Mouse (Mus musculus) hindbrain, embryonic 11.5 days (tissue): Measurements from ENCODE around the gene Cdan1. TPM values are rescaled to one million over a fixed set of nuclear protein-coding genes. Genes with fewer than 3 reads are reported as not detected.

Source experiments
- ATAC-seq: fragments of 200-750 bp; cut with Nextera tagmentation; 2 replicates; pipeline ENCODE4 v1.8.0; 2017; ENCODE audit warnings: mild to moderate bottlenecking, moderate TSS enrichment, moderate library complexity; ENCODE audit not compliant: low FRiP score
- DNase-seq: peaks from one replicate; pipeline ENCODE4 v3.0.0-alpha.2; 2015; ENCODE audit warnings: low spot score
- H3K27ac ChIP-seq: fragments of 300-500 bp; sonication (generic); 2 replicates; pipeline ENCODE4 v1.5.1; 2014; ENCODE audit warnings: mild to moderate bottlenecking, low read depth, low read length
- H3K27me3 ChIP-seq: fragments of 300-500 bp; sonication (generic); 2 replicates; pipeline ENCODE4 v1.6.1; 2014; ENCODE audit warnings: mild to moderate bottlenecking, low read length, moderate library complexity, mixed read lengths; ENCODE audit not compliant: control insufficient read depth, insufficient read depth
- H3K36me3 ChIP-seq: fragments of 300-500 bp; sonication (generic); 2 replicates; pipeline ENCODE4 v1.6.1; 2014; ENCODE audit warnings: mild to moderate bottlenecking, low read length, moderate library complexity, mixed read lengths; ENCODE audit not compliant: control insufficient read depth, insufficient read depth
- H3K4me1 ChIP-seq: fragments of 300-500 bp; sonication (generic); replicated peaks from 2 replicates; pipeline ENCODE4 v1.6.1; 2014; ENCODE audit warnings: low read length, mixed read lengths; ENCODE audit not compliant: control insufficient read depth, insufficient read depth
- H3K4me2 ChIP-seq: fragments of 300-500 bp; sonication (generic); replicated peaks from 2 replicates; pipeline ENCODE4 v1.6.1; 2014; ENCODE audit warnings: mild to moderate bottlenecking, low read depth, low read length
- H3K4me3 ChIP-seq: fragments of 300-500 bp; sonication (generic); 2 replicates; pipeline ENCODE4 v1.5.1; 2014; ENCODE audit warnings: low read depth, low read length
- H3K9ac ChIP-seq: fragments of 300-500 bp; sonication (generic); 2 replicates; pipeline ENCODE4 v1.6.1; 2014; ENCODE audit warnings: low read depth, low read length
- H3K9me3 ChIP-seq: fragments of 300-500 bp; sonication (generic); 2 replicates; pipeline ENCODE4 v1.6.1; 2016; ENCODE audit warnings: low read length; ENCODE audit not compliant: control insufficient read depth
- WGBS: fragments of 180-500 bp; shearing (Covaris S2); extraction: QIAGEN DNeasy Blood & Tissue Kit; methylation state at CpG from one replicate; pipeline ENCODE4 v1.1.7; 2014; 5-methylcytosine and 5-hydroxymethylcytosine counted together
- polyA plus RNA-seq: library from polyadenylated mRNA; unstranded; fragments of >200 nt; fragmentation: Nextera tagmentation; extraction: Ambion mirVana; gene quantifications from 2 replicates; pipeline ENCODE4 v1.2.1, GENCODE M21; 2014

The Cdan1 gene
- polyA plus RNA-seq: 5.6 and 7.1 TPM in 2 replicates

DNA sequence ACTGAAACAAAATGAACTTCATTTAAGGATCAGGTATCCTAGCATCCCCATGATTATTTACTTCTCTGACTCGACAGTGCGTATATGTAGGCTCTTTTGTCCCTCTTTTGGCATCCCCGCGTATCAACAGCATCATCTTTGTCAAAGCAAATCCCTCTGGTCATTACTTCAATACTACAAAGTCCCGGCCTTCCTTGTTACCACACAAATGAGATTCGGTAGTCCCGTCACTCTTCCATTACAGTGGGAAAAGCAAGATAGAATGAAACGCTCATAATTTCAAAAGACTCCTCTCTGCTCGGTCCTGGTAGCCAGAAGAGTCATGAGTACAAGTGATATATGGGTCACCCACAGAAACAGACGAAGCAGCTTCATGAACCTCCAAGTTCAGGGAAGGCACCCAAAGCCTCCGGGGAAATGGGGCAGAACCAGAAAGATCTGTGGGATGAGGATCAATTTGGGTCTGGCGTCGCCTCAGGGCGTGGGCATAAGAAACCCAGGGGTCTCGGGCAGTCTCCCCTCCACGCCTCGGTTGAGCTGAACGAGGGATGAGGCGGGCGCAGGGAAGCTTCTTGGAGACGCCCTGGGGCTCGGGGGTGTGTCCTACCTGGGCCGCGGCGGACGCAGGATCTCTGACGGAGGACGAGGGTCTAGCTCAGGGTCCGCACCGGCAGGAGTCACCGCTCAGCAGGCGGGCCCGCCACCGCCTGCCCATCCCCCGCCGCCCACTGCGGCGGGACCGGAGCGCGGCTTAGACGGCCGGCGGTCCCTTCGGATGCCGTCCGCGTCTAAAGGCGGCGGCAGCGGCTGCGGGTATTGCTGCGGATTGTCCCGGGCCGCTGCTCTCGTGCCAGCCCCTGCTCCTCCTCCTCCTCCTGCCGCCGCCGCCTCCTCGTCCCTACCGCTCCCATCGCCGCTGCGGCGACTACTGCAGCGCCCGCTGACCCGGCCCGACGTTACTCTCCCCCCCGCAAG lies at the start of gene Cdan1:
Gene Cdan1 (minus strand): TSS at position 680 of the 975 bp plus-strand sequence.
- Histone ChIP-seq H3K36me3 (no peaks in the 10 kb centered on the region), H3K4me1 (no peaks in the 10 kb centered on the region; the same call in 1 of the 2 replicates), H3K4me2 (peak within 1 kb of the TSS; percentile 51), H3K27ac (peak within 1 kb of the TSS; percentile 90), H3K9ac (peak within 1 kb of the TSS; percentile 83), H3K4me3 (peak within 1 kb of the TSS; percentile 86), H3K9me3 (no peaks in the 10 kb centered on the region), H3K27me3 (no peaks in the 10 kb centered on the region)
- DNase-seq (peak; percentile 74), ATAC-seq (peak; percentile 80)
- WGBS: under 1% methylated on average over 56 of the region's 71 CpGs

DNA sequence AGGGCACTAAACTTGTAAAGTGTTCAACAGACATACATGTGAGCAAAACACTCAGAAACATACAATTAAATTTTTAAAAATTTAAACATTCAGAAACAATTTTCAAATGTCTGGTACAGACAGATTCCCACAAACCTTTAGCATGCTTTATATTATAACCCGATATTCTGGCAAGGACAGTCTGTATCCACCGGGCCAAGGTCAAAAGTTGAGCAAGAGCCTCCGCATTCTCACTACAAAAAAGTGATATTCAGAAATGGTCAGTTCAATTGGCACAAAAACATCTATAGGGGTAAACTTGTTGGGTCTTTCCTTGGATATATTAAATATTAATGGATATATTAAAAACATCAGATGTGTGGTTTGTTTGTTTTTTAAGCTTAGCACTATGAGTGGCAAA lies 46.4 kb upstream of the Cdan1 start:
- no peak overlapping the region for H3K27ac ChIP-seq
- WGBS: 98% methylated on average over 3 of the region's 3 CpGs
- no peak for DNase-seq
- H3K27me3 ChIP-seq: no peaks in the 10 kb centered on the region
- no peak overlapping the region for H3K4me2 ChIP-seq
- H3K36me3 ChIP-seq: 0 out of 2 replicates have a peak, but pooled peaks cover 2% of the 10 kb centered on the region
- no peak overlapping the region for H3K9ac ChIP-seq
- H3K4me3 ChIP-seq: no peak overlapping the region
- H3K4me1 ChIP-seq: no peaks in the 10 kb centered on the region
- ATAC-seq: no peak
- no peaks in the 10 kb centered on the region for H3K9me3 ChIP-seq

GRCm38 (mm10) chr2:120887601-120888000 lies 37.7 kb upstream of the Cdan1 start:
- DNase-seq (no peak), ATAC-seq (no peak)
- H3K4me1 ChIP-seq: no peaks in the 10 kb centered on the region
- H3K27me3 ChIP-seq: no peaks in the 10 kb centered on the region
- H3K9ac ChIP-seq: no peak overlapping the region
- no peak overlapping the region for H3K4me3 ChIP-seq
- 91% methylated on average over 5 of the region's 5 CpGs for WGBS
- H3K9me3 ChIP-seq: no peaks in the 10 kb centered on the region
- H3K27ac ChIP-seq: no peak overlapping the region
- H3K36me3 ChIP-seq: no peaks in the 10 kb centered on the region; the same call in 1 of the 2 replicates
- H3K4me2 ChIP-seq: no peak overlapping the region

DNA sequence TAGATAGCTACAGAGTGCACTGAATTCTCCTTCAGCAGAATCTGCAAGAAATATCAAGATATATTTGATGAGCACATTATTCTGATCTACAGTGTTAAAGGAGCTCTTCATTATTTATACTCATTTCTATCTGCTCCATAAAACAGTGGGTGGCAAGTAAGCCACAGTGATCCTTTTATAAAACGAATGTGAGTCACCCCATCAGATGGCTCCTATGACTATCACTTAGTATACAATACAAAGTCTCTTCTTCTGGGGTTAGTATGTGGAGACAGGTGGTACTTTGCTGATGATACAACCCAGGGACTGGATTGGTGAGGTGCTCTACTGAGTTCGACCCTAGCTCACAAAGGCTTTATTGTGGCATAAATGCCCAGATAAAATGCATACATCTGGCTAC lies 23.3 kb upstream of the Cdan1 start:
- 88% methylated on average over 2 of the region's 2 CpGs for WGBS
- no peaks in the 10 kb centered on the region for H3K36me3 ChIP-seq
- H3K9ac ChIP-seq: no peak overlapping the region
- H3K4me2 ChIP-seq: no peak overlapping the region
- no peak overlapping the region for H3K4me3 ChIP-seq
- H3K4me1 ChIP-seq: no peaks in the 10 kb centered on the region
- DNase-seq: no peak
- H3K27ac ChIP-seq: no peak overlapping the region
- no peaks in the 10 kb centered on the region for H3K9me3 ChIP-seq
- no peak for ATAC-seq
- no peaks in the 10 kb centered on the region for H3K27me3 ChIP-seq

DNA sequence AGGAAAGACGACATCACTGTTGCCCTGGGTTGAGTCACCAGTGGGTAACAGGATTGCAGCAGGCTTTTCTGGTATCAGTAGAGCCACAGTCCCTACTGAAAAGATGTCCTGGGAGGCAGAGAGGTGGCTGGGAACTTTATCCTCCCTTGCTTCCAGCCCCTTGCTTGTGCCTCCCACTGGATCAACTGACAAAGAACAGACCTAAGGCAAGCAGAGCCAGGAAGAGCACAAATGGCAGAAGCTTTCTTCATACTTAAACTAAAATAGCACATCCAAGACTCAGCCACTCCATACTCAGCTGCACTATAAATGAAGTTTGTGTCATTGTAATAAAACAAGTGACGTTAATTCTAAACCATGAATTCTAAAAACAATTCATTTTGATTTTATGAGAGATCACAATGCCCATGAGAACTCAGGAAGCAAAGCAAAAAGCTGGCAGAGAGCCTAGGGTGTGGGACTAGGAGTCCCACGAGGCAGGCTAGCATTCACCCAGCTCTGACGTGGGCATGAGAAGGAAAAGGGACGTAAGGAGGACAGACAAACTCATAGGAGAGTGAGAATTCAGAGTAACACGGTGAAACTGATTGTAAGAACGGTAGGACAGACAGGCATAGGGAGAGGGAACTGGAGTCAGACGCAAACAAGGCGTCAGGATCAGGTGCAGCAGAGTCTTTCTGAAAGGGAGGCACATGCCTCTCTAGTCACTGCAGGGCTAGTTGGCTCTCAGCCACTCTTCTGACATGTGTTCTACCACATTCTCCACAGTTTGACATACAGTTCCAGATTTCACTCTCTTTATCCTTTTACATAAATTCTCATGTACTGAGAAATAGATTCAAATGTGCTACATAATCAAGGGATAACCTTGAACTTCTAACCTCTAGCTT lies 21.8 kb upstream of the Cdan1 start:
- no peak overlapping the region for H3K4me3 ChIP-seq
- 88% methylated on average over 9 of the region's 9 CpGs for WGBS
- no peaks in the 10 kb centered on the region for H3K36me3 ChIP-seq
- no peak overlapping the region for H3K4me2 ChIP-seq
- H3K27ac ChIP-seq: no peak overlapping the region
- no peaks in the 10 kb centered on the region for H3K27me3 ChIP-seq
- no peak for ATAC-seq
- H3K9me3 ChIP-seq: no peaks in the 10 kb centered on the region
- no peak overlapping the region for H3K9ac ChIP-seq
- no peak for DNase-seq
- no peaks in the 10 kb centered on the region for H3K4me1 ChIP-seq

DNA sequence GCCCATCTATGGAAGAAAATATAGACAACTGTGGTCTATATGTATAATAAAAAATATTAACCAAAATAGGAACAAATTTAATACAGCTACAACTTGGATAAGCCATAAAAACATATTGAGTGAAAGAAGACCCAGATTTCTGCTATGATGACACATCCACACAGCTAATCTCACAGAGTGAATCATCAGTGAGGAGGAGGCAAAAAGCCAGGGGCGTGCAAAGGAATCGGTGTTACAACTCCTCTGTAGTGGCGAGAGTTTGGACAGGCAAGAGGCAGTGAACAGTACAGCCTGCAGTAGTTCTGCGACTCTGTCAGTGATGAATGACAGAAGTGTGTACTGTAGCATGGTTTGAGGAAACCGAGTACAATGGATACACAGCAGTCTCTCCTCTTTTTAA lies 17.4 kb upstream of the Cdan1 start:
- Histone ChIP-seq H3K4me2 (no peak overlapping the region), H3K4me3 (no peak overlapping the region), H3K9ac (no peak overlapping the region), H3K27me3 (no peaks in the 10 kb centered on the region), H3K9me3 (no peaks in the 10 kb centered on the region), H3K4me1 (no peaks in the 10 kb centered on the region), H3K36me3 (no peaks in the 10 kb centered on the region), H3K27ac (no peak overlapping the region)
- WGBS: 97% methylated on average over 5 of the region's 5 CpGs
- ATAC-seq (no peak), DNase-seq (no peak)

GRCm38 (mm10) chr2:120866561-120866960 lies 16.6 kb upstream of the Cdan1 start:
- Histone ChIP-seq H3K27me3 (no peaks in the 10 kb centered on the region), H3K4me3 (no peak overlapping the region), H3K4me1 (no peaks in the 10 kb centered on the region), H3K36me3 (peaks cover 3% of the 10 kb centered on the region; the same call in 1 of the 2 replicates), H3K27ac (no peak overlapping the region), H3K9ac (no peak overlapping the region), H3K9me3 (no peaks in the 10 kb centered on the region), H3K4me2 (no peak overlapping the region)
- ATAC-seq (no peak), DNase-seq (peak; percentile 43)
- 30% methylated on average over 1 of the region's 1 CpGs for WGBS

DNA sequence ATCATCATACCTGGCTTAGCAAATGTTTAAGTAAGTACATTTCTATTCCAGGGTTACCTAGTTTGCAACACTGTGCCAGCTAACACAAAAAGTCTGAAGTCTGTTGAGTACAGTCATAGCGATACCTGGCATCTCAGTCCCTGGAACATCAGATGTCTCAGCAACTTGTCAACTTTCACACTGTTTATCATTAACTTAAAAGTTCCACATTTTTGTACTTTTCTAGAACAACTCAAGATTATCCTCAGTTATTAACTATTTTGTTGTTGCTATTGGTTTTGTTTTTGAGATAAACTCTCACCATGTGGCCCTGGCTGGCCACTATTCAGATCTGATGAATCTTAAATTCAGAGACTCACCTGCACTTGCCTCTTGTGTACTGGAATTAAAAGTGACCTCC lies 13.5 kb upstream of the Cdan1 start:
- Histone ChIP-seq H3K27me3 (no peaks in the 10 kb centered on the region), H3K4me3 (no peak overlapping the region), H3K36me3 (peaks cover 3% of the 10 kb centered on the region; the same call in 1 of the 2 replicates), H3K27ac (no peak overlapping the region), H3K4me2 (no peak overlapping the region), H3K9me3 (no peaks in the 10 kb centered on the region), H3K9ac (no peak overlapping the region), H3K4me1 (no peaks in the 10 kb centered on the region)
- no peak for ATAC-seq
- WGBS: 93% methylated on average over 1 of the region's 1 CpGs
- DNase-seq: no peak
